In the genomic region with DNA sequence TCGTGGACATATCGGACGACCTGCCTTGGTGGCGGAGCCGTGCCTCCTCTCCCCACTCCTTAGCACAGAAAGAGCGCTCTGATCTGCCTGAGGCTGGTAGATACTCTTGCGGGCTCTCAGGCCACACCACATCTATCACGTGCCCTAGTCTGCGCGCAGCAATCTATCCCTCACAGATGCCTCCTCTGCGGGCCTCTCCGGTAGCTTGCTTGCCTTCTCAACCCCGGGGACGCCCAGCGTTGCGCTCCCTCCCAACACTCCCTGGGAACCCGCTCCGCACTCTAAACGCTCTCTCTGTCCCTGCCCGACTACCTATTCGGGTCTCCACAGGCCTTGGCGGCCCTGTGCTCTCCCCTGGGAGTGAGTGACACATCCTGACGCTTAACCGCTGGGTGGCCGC, we compare ENCODE assay signal across 8 mouse cellular contexts. TPM values are rescaled to one million over a fixed set of nuclear protein-coding genes. Genes with fewer than 3 reads are reported as not detected.
DNase-seq lines count a peak whose midpoint lies in the region; ATAC-seq and TF ChIP-seq lines count a peak whose summit lies in the region.

A gene (plus strand): TSS at position 141 of the 400 bp plus-strand sequence.

- peak; percentile 60 for DNase-seq in forebrain, postnatal 0 days
- DNase-seq in left cerebral cortex, adult 18-20 months (ENCODE audit: low spot score in 2 of 2), result peak; percentile 42 to 67
- DNase-seq in midbrain, postnatal 0 days (ENCODE audit: low spot score), result peak; percentile 47
- no peak for DNase-seq in spleen, adult 12 weeks (ENCODE audit: low spot score)
- DNase-seq in urinary bladder, adult 2 months (ENCODE audit: low spot score), result no peak

- H3K4me3 ChIP-seq in megakaryocyte, embryonic 14.5 days (replicated peaks), result peak within 1 kb of the TSS; percentile 81
- H3K4me3 ChIP-seq in forebrain, postnatal 0 days (ENCODE audit: low read depth, low read length), result peak within 1 kb of the TSS; percentile 67
- peak within 1 kb of the TSS; percentile 61 for H3K4me3 ChIP-seq in midbrain, postnatal 0 days (ENCODE audit: low read depth, low read length)

- peaks cover 47% of the 10 kb centered on the region for H3K4me1 ChIP-seq in megakaryocyte, embryonic 14.5 days
- no peaks in the 10 kb centered on the region for H3K4me1 ChIP-seq in forebrain, postnatal 0 days (ENCODE audit: insufficient read depth)
- H3K4me1 ChIP-seq in midbrain, postnatal 0 days (ENCODE audit: insufficient read depth, low read length), result no peaks in the 10 kb centered on the region

- 4% methylated on average over 25 of the region's 25 CpGs for WGBS in forebrain, postnatal 0 days
- WGBS in midbrain, postnatal 0 days, result 1% methylated on average over 24 of the region's 25 CpGs

- H3K4me2 ChIP-seq in forebrain, postnatal 0 days (ENCODE audit: low read depth), result peak within 1 kb of the TSS; percentile 88
- H3K4me2 ChIP-seq in midbrain, postnatal 0 days (ENCODE audit: low read depth, low read length, poor library complexity, severe bottlenecking), result peak within 1 kb of the TSS; percentile 91

- H3K36me3 ChIP-seq in megakaryocyte, embryonic 14.5 days (replicated peaks; ENCODE audit: low read length), result no peaks in the 10 kb centered on the region
- no peaks in the 10 kb centered on the region for H3K36me3 ChIP-seq in forebrain, postnatal 0 days (ENCODE audit: insufficient read depth)
- no peaks in the 10 kb centered on the region for H3K36me3 ChIP-seq in midbrain, postnatal 0 days (ENCODE audit: insufficient read depth, low read length)

- H3K9ac ChIP-seq in forebrain, postnatal 0 days, result peak within 1 kb of the TSS; percentile 71
- H3K9ac ChIP-seq in midbrain, postnatal 0 days (replicated peaks; ENCODE audit: low read length, poor library complexity, severe bottlenecking), result peak within 1 kb of the TSS; percentile 60

- peaks cover 86% of the 10 kb centered on the region for H3K27me3 ChIP-seq in megakaryocyte, embryonic 14.5 days (replicated peaks)
- H3K27me3 ChIP-seq in forebrain, postnatal 0 days (ENCODE audit: insufficient read depth, low read length), result no peaks in the 10 kb centered on the region; the same call in 1 of the 2 replicates
- H3K27me3 ChIP-seq in midbrain, postnatal 0 days (ENCODE audit: insufficient read depth, low read length), result peaks cover 12% of the 10 kb centered on the region; the same call in 1 of the 2 replicates

- ATAC-seq in megakaryocyte, adult 5-6 weeks (ENCODE audit: poor library complexity, severe bottlenecking), result no peak
- peak; percentile 33; the same call in 1 of the 2 replicates for ATAC-seq in forebrain, postnatal 0 days
- no peak for ATAC-seq in midbrain, postnatal 0 days (ENCODE audit: low FRiP score)
- no peak for ATAC-seq in CD4-positive, CD25-positive, alpha-beta regulatory T cell, adult 4 months

- TF ChIP-seq CTCF in forebrain, postnatal 0 days (IDR thresholded peaks at IDR 0.05; ENCODE audit: low read depth), result no peak
- no peak for TF ChIP-seq CTCF in midbrain, postnatal 0 days (IDR thresholded peaks at IDR 0.05)

- peaks cover 18% of the 10 kb centered on the region for H3K9me3 ChIP-seq in megakaryocyte, embryonic 14.5 days
- H3K9me3 ChIP-seq in forebrain, postnatal 0 days (ENCODE audit: low read length), result no peaks in the 10 kb centered on the region
- H3K9me3 ChIP-seq in midbrain, postnatal 0 days (ENCODE audit: low read length), result no peaks in the 10 kb centered on the region

- H3K27ac ChIP-seq in forebrain, postnatal 0 days (ENCODE audit: low read depth, low read length), result peak within 1 kb of the TSS; percentile 70
- peak within 1 kb of the TSS; percentile 62; the same call in 1 of the 2 replicates for H3K27ac ChIP-seq in midbrain, postnatal 0 days (ENCODE audit: low read depth, low read length)

RNA-seq across cellular contexts. Expression of the gene that starts here (rescaled TPM):
- not detected in 2 replicates for polyA plus RNA-seq in megakaryocyte, embryonic 14.5 days (2012; ENCODE audit: insufficient read depth, low replicate concordance)
- not detected in 2 replicates for total RNA-seq in megakaryocyte, adult 5-6 weeks (2015)
- 0.07 and 0.28 TPM in 2 replicates for total RNA-seq in megakaryocyte, adult 5-6 weeks (2017)
- 32.2 and 48.9 TPM in 2 replicates for total RNA-seq in forebrain, postnatal 0 days (2014; rRNA removed)
- 5.1 and 7.8 TPM in 2 replicates for polyA plus RNA-seq in forebrain, postnatal 0 days (2015; fragmentation: Nextera tagmentation; extraction: Ambion mirVana)
- 100 to 1,000 TPM; 116 to 123 TPM for total RNA-seq in left cerebral cortex, adult 18-20 months (2021)
- total RNA-seq in midbrain, postnatal 0 days (2014; rRNA removed), result 27.8 and 36.2 TPM in 2 replicates
- 4.8 and 6.4 TPM in 2 replicates for polyA plus RNA-seq in midbrain, postnatal 0 days (2015; fragmentation: Nextera tagmentation; extraction: Ambion mirVana)
- 0.03 and 0.04 TPM in 2 replicates for polyA plus RNA-seq in urinary bladder, adult 2 months (2012; rRNA removed)
- polyA plus RNA-seq in CD4-positive, CD25-positive, alpha-beta regulatory T cell, adult 4 months (2017; shearing (Covaris generic)), result under 1 TPM in 1 of 2 experiments, not detected in 1; 0.16 TPM

Comparison
In these comparisons a context has a peak if more than half of its experiments do, and no peak if none do; other contexts are left out.
1. RNA of the gene that starts here (total RNA-seq): 116 to 123 TPM in left cerebral cortex, adult 18-20 months, 32.2 to 48.9 TPM in forebrain, postnatal 0 days and 27.8 to 36.2 TPM in midbrain, postnatal 0 days; 0.07 to 0.28 TPM in megakaryocyte, adult 5-6 weeks; every median in the first group is over 10 times any median in the second.
2. DNase-seq: peak in forebrain, postnatal 0 days (single experiment), left cerebral cortex, adult 18-20 months (2 of 2) and midbrain, postnatal 0 days (single experiment); none in spleen, adult 12 weeks (single experiment) and urinary bladder, adult 2 months (single experiment).
3. Peak in every context shown above with its lines, with median percentiles within 50 percentile points of each other: H3K4me3 ChIP-seq.